Mouse (Mus musculus): ENCODE data around the gene Sel1l3.
A peak's percentile ranks its signal among the peaks of the same experiment; 100 is the strongest.

Gene Sel1l3

GRCm38 (mm10) chr5:53213711-53214352 lies at the start of gene Sel1l3:
TSS of gene Sel1l3 (minus strand) at chr5:53213927.
- Histone ChIP-seq H3K27me3 (ENCODE audit: control insufficient read depth, insufficient read depth, low read length, poor library complexity, severe bottlenecking) (peaks cover 4% of the 10 kb centered on the region), H3K36me3 (ENCODE audit: control insufficient read depth, insufficient read depth, low read length, poor library complexity, severe bottlenecking) (no peaks in the 10 kb centered on the region)
- DNase-seq (ENCODE audit: low read depth, low spot score), result peak; percentile 15

DNA sequence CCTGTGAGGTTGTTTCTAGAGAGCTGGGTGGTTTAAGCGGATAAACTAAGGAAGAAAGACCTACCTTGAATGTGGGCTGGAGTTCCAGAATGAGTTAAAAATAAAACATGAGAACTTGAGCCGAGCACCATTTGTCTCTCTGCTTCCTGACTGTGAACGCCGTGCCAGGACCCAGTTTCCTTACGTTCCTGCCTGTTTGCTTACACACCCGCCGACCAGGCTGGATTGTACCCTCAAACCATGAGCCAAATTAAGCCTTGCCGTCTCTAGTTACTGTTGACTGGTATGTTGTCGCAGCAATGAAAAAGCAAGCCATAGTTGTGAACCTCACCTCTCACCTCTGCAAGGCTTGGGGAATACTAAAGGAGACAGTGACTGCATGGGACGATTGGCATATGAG lies 48.3 kb upstream of the Sel1l3 start:
- no peak for DNase-seq (ENCODE audit: low read depth, low spot score)
- Histone ChIP-seq H3K36me3 (ENCODE audit: control insufficient read depth, insufficient read depth, low read length, poor library complexity, severe bottlenecking) (no peaks in the 10 kb centered on the region), H3K27me3 (ENCODE audit: control insufficient read depth, insufficient read depth, low read length, poor library complexity, severe bottlenecking) (no peaks in the 10 kb centered on the region)

- no peaks in the 10 kb centered on the region for H3K27me3 ChIP-seq (ENCODE audit: control insufficient read depth, insufficient read depth, low read length, poor library complexity, severe bottlenecking)
- H3K36me3 ChIP-seq (ENCODE audit: control insufficient read depth, insufficient read depth, low read length, poor library complexity, severe bottlenecking), result no peaks in the 10 kb centered on the region
- no peak for DNase-seq (ENCODE audit: low read depth, low spot score)
Observed at GRCm38 (mm10) chr5:53259894-53260293, 46.2 kb upstream of the Sel1l3 start.

GRCm38 (mm10) chr5:53258038-53258786 lies 44.5 kb upstream of the Sel1l3 start:
- Histone ChIP-seq H3K27me3 (ENCODE audit: control insufficient read depth, insufficient read depth, low read length, poor library complexity, severe bottlenecking) (no peaks in the 10 kb centered on the region), H3K36me3 (ENCODE audit: control insufficient read depth, insufficient read depth, low read length, poor library complexity, severe bottlenecking) (no peaks in the 10 kb centered on the region)
- DNase-seq (ENCODE audit: low read depth, low spot score), result no peak

GRCm38 (mm10) chr5:53254821-53255220 lies 41.1 kb upstream of the Sel1l3 start:
- H3K27me3 ChIP-seq (ENCODE audit: control insufficient read depth, insufficient read depth, low read length, poor library complexity, severe bottlenecking), result no peaks in the 10 kb centered on the region
- no peak for DNase-seq (ENCODE audit: low read depth, low spot score)
- no peaks in the 10 kb centered on the region for H3K36me3 ChIP-seq (ENCODE audit: control insufficient read depth, insufficient read depth, low read length, poor library complexity, severe bottlenecking)

GRCm38 (mm10) chr5:53254154-53254553 lies 40.4 kb upstream of the Sel1l3 start:
- Histone ChIP-seq H3K36me3 (ENCODE audit: control insufficient read depth, insufficient read depth, low read length, poor library complexity, severe bottlenecking) (no peaks in the 10 kb centered on the region), H3K27me3 (ENCODE audit: control insufficient read depth, insufficient read depth, low read length, poor library complexity, severe bottlenecking) (no peaks in the 10 kb centered on the region)
- no peak for DNase-seq (ENCODE audit: low read depth, low spot score)

DNA sequence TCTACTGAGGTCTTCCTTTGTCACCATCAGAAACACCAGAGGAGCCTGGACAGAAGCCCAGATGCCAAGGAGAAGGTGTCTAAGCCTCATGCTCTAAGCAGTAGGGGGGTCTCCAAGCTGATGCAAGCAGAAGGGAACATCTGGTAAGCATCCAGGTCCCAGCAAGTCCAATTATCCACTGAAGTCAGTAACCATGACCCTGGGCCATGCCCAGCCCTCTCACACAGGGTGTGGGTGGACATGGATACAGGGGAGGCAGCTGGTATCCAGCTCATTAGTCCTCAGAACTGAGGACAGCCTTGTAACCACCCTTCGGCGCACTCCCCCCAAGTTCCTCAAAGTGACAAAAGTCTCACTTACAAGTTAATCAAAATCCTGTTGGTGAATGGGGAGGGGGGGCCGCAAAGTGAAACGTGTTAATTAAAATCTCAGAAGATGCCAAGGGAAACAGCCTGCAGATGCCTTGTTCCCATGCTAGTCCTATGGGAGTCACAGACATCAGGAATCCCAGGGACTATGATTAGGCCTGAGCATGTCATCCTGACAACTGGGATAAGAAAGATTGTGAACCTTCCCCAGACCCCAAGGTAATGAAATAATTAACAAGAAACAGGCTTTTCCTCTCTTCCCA lies 35.8 kb upstream of the Sel1l3 start:
- H3K27me3 ChIP-seq (ENCODE audit: control insufficient read depth, insufficient read depth, low read length, poor library complexity, severe bottlenecking), result no peaks in the 10 kb centered on the region

GRCm38 (mm10) chr5:53248499-53248898 lies 34.8 kb upstream of the Sel1l3 start:
- DNase-seq (ENCODE audit: low read depth, low spot score), result no peak
- Histone ChIP-seq H3K36me3 (ENCODE audit: control insufficient read depth, insufficient read depth, low read length, poor library complexity, severe bottlenecking) (no peaks in the 10 kb centered on the region), H3K27me3 (ENCODE audit: control insufficient read depth, insufficient read depth, low read length, poor library complexity, severe bottlenecking) (no peaks in the 10 kb centered on the region)

More for the DNA sequence above, 35.8 kb upstream of the Sel1l3 start:
- H3K36me3 ChIP-seq (ENCODE audit: control insufficient read depth, insufficient read depth, low read length, poor library complexity, severe bottlenecking), result no peaks in the 10 kb centered on the region
- DNase-seq (ENCODE audit: low read depth, low spot score), result no peak

DNA sequence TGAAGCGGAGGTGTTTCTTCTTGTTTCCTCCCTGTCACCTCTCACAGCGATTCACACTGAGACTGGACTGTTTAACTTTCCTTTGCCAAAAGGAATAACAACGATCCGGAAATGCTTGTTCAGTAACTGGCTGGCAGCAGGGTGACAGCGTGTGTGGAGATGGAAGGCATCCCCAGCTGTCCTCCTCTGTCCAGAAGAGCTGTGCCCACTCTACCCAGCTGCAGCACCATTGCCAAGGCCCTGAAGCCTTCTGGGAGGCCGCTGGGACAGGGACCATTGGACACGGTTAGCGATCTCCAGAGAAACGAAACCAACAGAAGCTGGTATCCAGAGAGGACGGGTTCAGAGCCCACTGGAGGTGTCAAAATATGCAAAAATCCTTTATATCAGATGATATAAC lies 30.2 kb upstream of the Sel1l3 start:
- H3K27me3 ChIP-seq (ENCODE audit: control insufficient read depth, insufficient read depth, low read length, poor library complexity, severe bottlenecking), result no peaks in the 10 kb centered on the region
- DNase-seq (ENCODE audit: low read depth, low spot score), result no peak
- no peaks in the 10 kb centered on the region for H3K36me3 ChIP-seq (ENCODE audit: control insufficient read depth, insufficient read depth, low read length, poor library complexity, severe bottlenecking)

- Histone ChIP-seq H3K27me3 (ENCODE audit: control insufficient read depth, insufficient read depth, low read length, poor library complexity, severe bottlenecking) (no peaks in the 10 kb centered on the region), H3K36me3 (ENCODE audit: control insufficient read depth, insufficient read depth, low read length, poor library complexity, severe bottlenecking) (no peaks in the 10 kb centered on the region)
- DNase-seq (ENCODE audit: low read depth, low spot score), result no peak
Observed at GRCm38 (mm10) chr5:53242865-53243499, 29.3 kb upstream of the Sel1l3 start.

- Histone ChIP-seq H3K27me3 (ENCODE audit: control insufficient read depth, insufficient read depth, low read length, poor library complexity, severe bottlenecking) (no peaks in the 10 kb centered on the region), H3K36me3 (ENCODE audit: control insufficient read depth, insufficient read depth, low read length, poor library complexity, severe bottlenecking) (no peaks in the 10 kb centered on the region)
- no peak for DNase-seq (ENCODE audit: low read depth, low spot score)
Observed at GRCm38 (mm10) chr5:53241963-53242362, 28.2 kb upstream of the Sel1l3 start.

DNA sequence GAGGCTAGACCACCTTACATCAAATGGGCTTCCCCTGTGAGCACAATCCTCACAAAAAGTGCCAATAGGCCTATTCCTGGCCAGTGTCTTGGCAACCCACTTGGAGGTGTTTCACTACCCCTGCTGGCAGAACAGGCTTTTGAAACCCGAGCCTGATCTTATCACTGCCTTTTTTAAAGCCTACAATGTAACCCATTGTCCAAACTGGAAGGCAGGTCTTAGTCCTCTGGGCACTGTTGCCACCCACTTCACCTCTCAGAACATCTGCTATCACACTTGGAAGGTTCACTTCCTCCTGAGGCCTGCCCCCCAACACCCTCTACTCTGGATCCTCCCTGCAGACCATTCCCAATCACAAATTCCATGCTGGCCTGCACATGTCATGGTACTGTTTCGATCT lies 27.4 kb upstream of the Sel1l3 start:
- H3K36me3 ChIP-seq (ENCODE audit: control insufficient read depth, insufficient read depth, low read length, poor library complexity, severe bottlenecking), result no peaks in the 10 kb centered on the region
- H3K27me3 ChIP-seq (ENCODE audit: control insufficient read depth, insufficient read depth, low read length, poor library complexity, severe bottlenecking), result no peaks in the 10 kb centered on the region
- DNase-seq (ENCODE audit: low read depth, low spot score), result no peak

- H3K36me3 ChIP-seq (ENCODE audit: control insufficient read depth, insufficient read depth, low read length, poor library complexity, severe bottlenecking), result no peaks in the 10 kb centered on the region
- H3K27me3 ChIP-seq (ENCODE audit: control insufficient read depth, insufficient read depth, low read length, poor library complexity, severe bottlenecking), result no peaks in the 10 kb centered on the region
- DNase-seq (ENCODE audit: low read depth, low spot score), result no peak
Observed at GRCm38 (mm10) chr5:53239831-53240440, 26.2 kb upstream of the Sel1l3 start.

GRCm38 (mm10) chr5:53239189-53239588 lies 25.5 kb upstream of the Sel1l3 start:
- no peaks in the 10 kb centered on the region for H3K36me3 ChIP-seq (ENCODE audit: control insufficient read depth, insufficient read depth, low read length, poor library complexity, severe bottlenecking)
- H3K27me3 ChIP-seq (ENCODE audit: control insufficient read depth, insufficient read depth, low read length, poor library complexity, severe bottlenecking), result no peaks in the 10 kb centered on the region
- no peak for DNase-seq (ENCODE audit: low read depth, low spot score)
